Mouse (Mus musculus): ENCODE results near the gene Zfp978. TPM values are rescaled to one million over a fixed set of nuclear protein-coding genes. Genes with fewer than 3 reads are reported as not detected.

The Zfp978 gene
- total and polyA plus RNA-seq, 3 experiments, result 0.60 TPM; not detected in 2

DNA sequence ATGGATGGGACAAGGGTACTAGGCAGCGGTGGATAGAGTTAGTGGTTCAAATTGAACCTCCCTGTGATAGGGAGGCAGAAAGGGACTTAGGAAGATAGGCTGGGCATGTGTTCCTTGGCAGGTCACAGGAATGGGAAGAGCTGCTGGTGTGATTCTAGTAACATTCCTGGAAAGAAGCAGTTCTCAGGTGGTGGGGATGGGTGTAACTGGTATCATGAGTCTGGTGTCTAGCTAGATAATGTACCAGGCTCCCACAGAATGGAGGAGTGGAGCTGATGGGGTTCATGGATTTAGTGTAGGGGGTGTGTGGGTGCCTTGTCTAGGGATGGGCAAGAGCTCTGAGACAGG, 71.3 kb downstream of the Zfp978 start:
- Histone ChIP-seq H3K9me3 (replicated peaks) (peaks cover 33% of the 10 kb centered on the region), H3K36me3 (replicated peaks) (no peaks in the 10 kb centered on the region), H3K4me3 (ENCODE audit: low read depth, low read length) (no peak overlapping the region), H3K27me3 (ENCODE audit: insufficient read depth, low read length) (no peaks in the 10 kb centered on the region), H3K4me1 (ENCODE audit: insufficient read depth, low read depth, low read length) (no peaks in the 10 kb centered on the region)
- TF ChIP-seq CTCF (IDR thresholded peaks at IDR 0.05; ENCODE audit: low read depth, low read length) (no peak), TAL1 (conservative IDR thresholded peaks at IDR 0.05; ENCODE audit: low read depth, low read length) (0 out of 2 replicates have a peak, but pooled peaks have one; percentile 12)
- ATAC-seq (ENCODE audit: extremely low read depth, insufficient number of reproducible peaks, low FRiP score, poor library complexity, severe bottlenecking) (no peak; the same call in 1 of the 2 replicates), DNase-seq (ENCODE audit: low spot score) (no peak)

- H3K27me3 ChIP-seq (ENCODE audit: insufficient read depth, low read length), result no peaks in the 10 kb centered on the region
- DNase-seq (ENCODE audit: low spot score), result no peak
- no peaks in the 10 kb centered on the region for H3K4me1 ChIP-seq (ENCODE audit: insufficient read depth, low read depth, low read length)
- ATAC-seq (ENCODE audit: extremely low read depth, insufficient number of reproducible peaks, low FRiP score, poor library complexity, severe bottlenecking), result no peak
- H3K9me3 ChIP-seq (replicated peaks), result peaks cover 33% of the 10 kb centered on the region
- H3K36me3 ChIP-seq (replicated peaks), result no peaks in the 10 kb centered on the region
- TF ChIP-seq GATA2 (IDR thresholded peaks at IDR 0.05; ENCODE audit: borderline replicate concordance, low read depth, low read length), result no peak
- TF ChIP-seq GATA1 (IDR thresholded peaks at IDR 0.05; ENCODE audit: borderline replicate concordance, low read length), result no peak
- no peak for TF ChIP-seq POLR2AphosphoS5 (IDR thresholded peaks at IDR 0.05; ENCODE audit: insufficient replicate concordance, low read depth, low read length)
- no peak for TF ChIP-seq CTCF (IDR thresholded peaks at IDR 0.05; ENCODE audit: low read depth, low read length)
- TF ChIP-seq TAL1 (conservative IDR thresholded peaks at IDR 0.05; ENCODE audit: low read depth, low read length), result no peak
- no peak overlapping the region for H3K4me3 ChIP-seq (ENCODE audit: low read depth, low read length)
Measured at GRCm38 (mm10) chr4:147433017-147433416, 71.9 kb downstream of the Zfp978 start.

- ATAC-seq (ENCODE audit: extremely low read depth, insufficient number of reproducible peaks, low FRiP score, poor library complexity, severe bottlenecking) (0 out of 2 replicates have a peak, but pooled peaks have one; percentile 2), DNase-seq (ENCODE audit: low spot score) (no peak)
- H3K27me3 ChIP-seq (ENCODE audit: insufficient read depth, low read length), result no peaks in the 10 kb centered on the region
- no peak overlapping the region for H3K4me3 ChIP-seq (ENCODE audit: low read depth, low read length)
- TF ChIP-seq GATA1 (IDR thresholded peaks at IDR 0.05; ENCODE audit: borderline replicate concordance, low read length), result no peak
- TF ChIP-seq GATA2 (IDR thresholded peaks at IDR 0.05; ENCODE audit: borderline replicate concordance, low read depth, low read length), result no peak
- no peak for TF ChIP-seq CTCF (IDR thresholded peaks at IDR 0.05; ENCODE audit: low read depth, low read length)
- no peak for TF ChIP-seq POLR2AphosphoS5 (IDR thresholded peaks at IDR 0.05; ENCODE audit: insufficient replicate concordance, low read depth, low read length)
- TF ChIP-seq TAL1 (conservative IDR thresholded peaks at IDR 0.05; ENCODE audit: low read depth, low read length), result no peak
- no peaks in the 10 kb centered on the region for H3K4me1 ChIP-seq (ENCODE audit: insufficient read depth, low read depth, low read length)
- H3K9me3 ChIP-seq (replicated peaks), result peaks cover 32% of the 10 kb centered on the region
- H3K36me3 ChIP-seq (replicated peaks), result no peaks in the 10 kb centered on the region
Measured at GRCm38 (mm10) chr4:147433874-147434273, 72.8 kb downstream of the Zfp978 start.

Other genes with a start within 250 kb of the Zfp978 start
- gene Zfp991, start 229.3 kb upstream of the Zfp978 start, total RNA-seq (2014; fragmentation: Nextera tagmentation), result 8.4 and 25.2 TPM in 2 replicates
- 8.7 and 10.7 TPM in 2 replicates for gene Zfp991, start 229.3 kb upstream of the Zfp978 start, total RNA-seq (2017)
- gene Zfp991, start 229.3 kb upstream of the Zfp978 start, polyA plus RNA-seq (2012), result not detected in 2 replicates
- gene Zfp988, start 55.6 kb upstream of the Zfp978 start, total RNA-seq (2014; fragmentation: Nextera tagmentation), result 2.0 and 3.6 TPM in 2 replicates
- 0.16 and 0.41 TPM in 2 replicates for gene Zfp988, start 55.6 kb upstream of the Zfp978 start, total RNA-seq (2017)
- gene Zfp988, start 55.6 kb upstream of the Zfp978 start, polyA plus RNA-seq (2012), result 0.03 TPM in 1 of 2 replicates, not detected in the other
- gene Zfp982, start 131.1 kb downstream of the Zfp978 start, total RNA-seq (2014; fragmentation: Nextera tagmentation), result 0.68 TPM in 1 of 2 replicates, not detected in the other
- gene Zfp982, start 131.1 kb downstream of the Zfp978 start, total RNA-seq (2017), result 0.35 and 0.44 TPM in 2 replicates
- gene Zfp982, start 131.1 kb downstream of the Zfp978 start, polyA plus RNA-seq (2012), result not detected in 2 replicates
- 0.29 TPM in 1 of 2 replicates, not detected in the other for gene Gm16503, start 178.9 kb downstream of the Zfp978 start, total RNA-seq (2014; fragmentation: Nextera tagmentation)
- gene Gm16503, start 178.9 kb downstream of the Zfp978 start, total RNA-seq (2017), result 0.17 and 0.22 TPM in 2 replicates
- not detected in 2 replicates for gene Gm16503, start 178.9 kb downstream of the Zfp978 start, polyA plus RNA-seq (2012)
- 3.6 and 4.3 TPM in 2 replicates for gene Zfp985, start 192.0 kb downstream of the Zfp978 start, total RNA-seq (2014; fragmentation: Nextera tagmentation)
- gene Zfp985, start 192.0 kb downstream of the Zfp978 start, total RNA-seq (2017), result 3.7 and 4.1 TPM in 2 replicates
- 0.02 and 0.11 TPM in 2 replicates for gene Zfp985, start 192.0 kb downstream of the Zfp978 start, polyA plus RNA-seq (2012)

Data from G1E (cell line).